Mouse (Mus musculus): ENCODE data around the gene Abcb9. TPM values are rescaled to one million over a fixed set of nuclear protein-coding genes. Genes with fewer than 3 reads are reported as not detected.

Gene Abcb9
- polyA plus RNA-seq (2015; fragmentation: Nextera tagmentation; extraction: Ambion mirVana) = 7.1 and 8.3 TPM in 2 replicates

DNA sequence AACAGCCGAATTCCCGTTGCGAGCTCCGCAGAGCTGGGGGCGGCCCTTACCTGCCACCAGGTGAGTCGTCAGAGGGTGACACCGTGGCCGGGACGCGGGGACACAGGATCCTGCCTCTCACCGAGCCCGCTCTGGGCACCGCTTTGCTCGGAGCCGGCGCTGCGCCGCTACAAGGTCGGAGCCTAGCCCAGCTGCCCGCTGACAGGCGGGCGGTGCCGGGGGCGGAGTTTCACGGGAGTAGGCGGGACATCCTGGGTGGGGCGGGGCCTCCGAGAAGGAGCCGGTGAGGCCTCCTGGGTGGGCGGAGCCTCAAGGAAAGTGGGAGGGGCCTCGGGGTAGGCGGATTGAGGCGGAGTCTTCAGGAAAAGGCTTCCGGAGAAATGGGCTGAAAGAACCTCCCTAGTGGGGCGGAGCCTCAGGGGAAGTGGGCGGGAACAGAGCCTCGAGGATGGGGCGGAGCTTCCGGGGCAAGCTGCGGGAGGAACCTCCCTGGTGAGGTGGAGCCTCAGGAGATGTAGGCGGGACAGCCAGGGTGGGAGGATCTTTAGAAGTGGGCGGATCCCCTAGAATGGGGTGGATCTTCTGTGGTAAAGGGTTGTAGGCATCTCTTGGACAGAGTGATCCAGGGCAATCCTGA is at the start of gene Abcb9:
Abcb9 (minus strand) TSS at position 203 of the 637 bp plus-strand sequence.
- ATAC-seq (ENCODE audit: low FRiP score) = peak; percentile 83
- 1% methylated on average over 42 of the region's 42 CpGs for WGBS
- peaks cover 45% of the 10 kb centered on the region for H3K27me3 ChIP-seq
- peaks cover 17% of the 10 kb centered on the region for H3K4me1 ChIP-seq (replicated peaks)
- H3K9me3 ChIP-seq = no peaks in the 10 kb centered on the region
- H3K4me2 ChIP-seq = peak within 1 kb of the TSS; percentile 65
- H3K9ac ChIP-seq = peak within 1 kb of the TSS; percentile 73
- peak within 1 kb of the TSS; percentile 47 for H3K4me3 ChIP-seq
- H3K36me3 ChIP-seq = no peaks in the 10 kb centered on the region
- no peak within 1 kb of the TSS for H3K27ac ChIP-seq

DNA sequence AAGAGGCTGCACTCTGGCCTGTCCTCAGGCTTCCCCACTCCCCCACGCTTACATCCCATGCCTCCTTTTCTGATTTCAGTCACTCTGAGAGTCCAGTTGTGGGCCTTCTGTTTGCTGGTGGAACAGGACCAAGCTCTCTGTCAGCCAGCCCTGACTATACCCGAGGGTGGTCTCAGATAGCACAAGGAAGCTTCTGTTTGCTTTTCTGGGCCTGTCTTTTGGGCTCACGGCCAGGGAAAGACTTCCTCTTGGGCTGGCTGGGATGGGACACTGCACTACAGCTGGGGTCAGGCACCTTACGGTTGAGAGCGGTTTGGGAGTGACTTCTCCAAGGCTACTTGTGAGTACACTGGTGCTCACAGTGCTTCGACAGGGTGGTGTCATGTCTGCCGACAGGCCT is 42.5 kb upstream of the Abcb9 start:
- 77% methylated on average over 7 of the region's 7 CpGs for WGBS
- Histone ChIP-seq H3K27ac (no peak overlapping the region), H3K36me3 (peaks cover 61% of the 10 kb centered on the region), H3K4me2 (no peak overlapping the region), H3K9ac (no peak overlapping the region), H3K27me3 (no peaks in the 10 kb centered on the region), H3K4me1 (replicated peaks) (no peaks in the 10 kb centered on the region), H3K9me3 (no peaks in the 10 kb centered on the region), H3K4me3 (no peak overlapping the region)
- ATAC-seq (ENCODE audit: low FRiP score) = 0 out of 2 replicates have a peak, but pooled peaks have one; percentile 36

DNA sequence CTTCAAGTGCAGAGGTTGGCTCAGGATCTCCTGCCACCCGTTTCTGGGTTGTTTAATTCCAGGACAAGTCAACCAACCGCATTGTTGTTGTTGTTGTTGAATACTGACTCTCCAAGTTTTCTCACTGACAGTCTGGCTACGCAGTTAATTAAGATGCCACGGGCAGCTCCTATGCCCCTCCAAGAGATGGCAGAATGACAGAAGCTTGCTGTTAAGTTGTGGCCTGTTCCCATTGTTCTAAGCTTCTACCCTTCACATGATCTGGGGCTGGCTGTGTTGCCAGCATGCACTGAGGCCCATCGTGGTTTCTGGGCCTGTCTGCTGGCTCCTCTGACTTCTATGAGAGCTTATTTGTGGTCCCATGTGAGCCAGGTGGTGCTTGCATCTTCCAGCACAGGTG is 38.7 kb upstream of the Abcb9 start:
- Histone ChIP-seq H3K36me3 (peaks cover 78% of the 10 kb centered on the region), H3K4me2 (no peak overlapping the region), H3K4me3 (no peak overlapping the region), H3K4me1 (replicated peaks) (no peaks in the 10 kb centered on the region), H3K9me3 (no peaks in the 10 kb centered on the region), H3K9ac (no peak overlapping the region), H3K27me3 (no peaks in the 10 kb centered on the region), H3K27ac (no peak overlapping the region)
- 86% methylated on average over 5 of the region's 5 CpGs for WGBS
- ATAC-seq (ENCODE audit: low FRiP score) = no peak

DNA sequence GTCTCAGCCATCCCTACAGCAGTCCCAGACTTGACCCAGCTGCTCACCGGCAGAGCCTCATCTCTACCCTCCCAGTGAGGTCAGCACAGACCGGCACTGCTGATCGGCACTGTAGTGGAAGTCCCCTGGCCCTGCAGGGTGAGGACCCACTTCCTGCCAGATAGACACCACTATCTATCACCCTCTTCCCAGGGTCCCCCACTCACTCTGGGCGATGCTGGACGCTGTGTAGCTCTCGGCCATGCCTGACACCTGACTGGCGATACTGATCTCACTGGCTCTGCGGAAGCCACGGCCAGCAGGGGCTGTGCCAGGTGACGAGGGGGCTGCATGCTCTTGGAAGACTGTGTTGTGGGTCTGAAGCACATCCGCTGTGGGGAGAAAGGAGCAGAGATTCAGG is 29.5 kb upstream of the Abcb9 start:
- H3K9me3 ChIP-seq = no peaks in the 10 kb centered on the region
- H3K36me3 ChIP-seq = peaks cover 99% of the 10 kb centered on the region
- ATAC-seq (ENCODE audit: low FRiP score) = no peak
- H3K27me3 ChIP-seq = no peaks in the 10 kb centered on the region
- 90% methylated on average over 11 of the region's 11 CpGs for WGBS
- H3K9ac ChIP-seq = peak overlapping the region; percentile 39; the same call in 1 of the 2 replicates
- no peak overlapping the region for H3K4me3 ChIP-seq
- no peaks in the 10 kb centered on the region for H3K4me1 ChIP-seq (replicated peaks)
- no peak overlapping the region for H3K27ac ChIP-seq
- no peak overlapping the region for H3K4me2 ChIP-seq

DNA sequence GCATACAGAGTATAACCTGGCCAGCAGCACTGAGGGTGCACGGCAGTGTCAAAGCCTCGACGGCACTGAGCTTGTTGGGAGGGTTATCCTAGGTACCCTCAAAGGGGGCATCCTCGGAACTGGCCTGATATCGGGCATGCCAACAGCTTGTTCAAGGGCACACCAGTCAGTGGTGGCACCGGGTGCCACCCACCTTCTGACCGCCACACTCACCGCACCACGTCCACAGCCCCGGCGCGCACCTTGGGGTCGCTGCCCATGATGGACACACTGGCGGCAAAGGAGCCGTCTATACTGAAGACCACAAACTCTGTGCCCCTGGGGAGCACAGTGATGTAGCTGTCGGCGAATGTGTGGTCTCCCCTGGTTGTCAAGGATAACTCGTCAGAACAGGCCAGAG is 26.8 kb upstream of the Abcb9 start:
- peaks cover 13% of the 10 kb centered on the region for H3K4me1 ChIP-seq (replicated peaks)
- no peak for ATAC-seq (ENCODE audit: low FRiP score)
- no peaks in the 10 kb centered on the region for H3K9me3 ChIP-seq
- H3K4me3 ChIP-seq = no peak overlapping the region
- H3K27ac ChIP-seq = no peak overlapping the region
- H3K4me2 ChIP-seq = no peak overlapping the region
- H3K9ac ChIP-seq = no peak overlapping the region
- peaks cover 99% of the 10 kb centered on the region for H3K36me3 ChIP-seq
- 92% methylated on average over 18 of the region's 18 CpGs for WGBS
- no peaks in the 10 kb centered on the region for H3K27me3 ChIP-seq

DNA sequence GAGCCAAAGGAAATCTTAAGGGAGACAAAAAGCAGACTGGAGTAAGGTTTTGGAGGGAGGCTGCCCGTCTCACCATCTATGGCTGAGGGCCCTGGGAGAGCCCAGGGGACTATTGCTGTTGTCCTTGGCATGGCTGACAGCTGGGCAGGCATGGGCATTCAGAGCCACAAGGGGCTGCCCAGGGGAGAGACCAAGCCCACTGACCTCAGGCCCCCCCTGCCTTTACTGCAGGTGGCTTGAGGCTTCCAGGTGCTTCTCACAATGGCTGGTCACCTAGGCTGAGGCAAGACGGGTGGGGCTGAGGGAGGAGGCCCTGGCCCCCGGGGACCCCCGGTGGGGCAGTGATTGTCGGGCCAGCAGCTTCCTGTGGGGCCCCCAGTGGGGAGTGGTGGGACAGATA is 23.6 kb upstream of the Abcb9 start:
- peaks cover 79% of the 10 kb centered on the region for H3K36me3 ChIP-seq
- no peak for ATAC-seq (ENCODE audit: low FRiP score)
- H3K4me3 ChIP-seq = no peak overlapping the region
- no peaks in the 10 kb centered on the region for H3K9me3 ChIP-seq
- H3K9ac ChIP-seq = peak overlapping the region; percentile 5; the same call in 1 of the 2 replicates
- 71% methylated on average over 5 of the region's 5 CpGs for WGBS
- no peak overlapping the region for H3K4me2 ChIP-seq
- H3K27me3 ChIP-seq = no peaks in the 10 kb centered on the region
- H3K27ac ChIP-seq = no peak overlapping the region
- peaks cover 37% of the 10 kb centered on the region for H3K4me1 ChIP-seq (replicated peaks)

DNA sequence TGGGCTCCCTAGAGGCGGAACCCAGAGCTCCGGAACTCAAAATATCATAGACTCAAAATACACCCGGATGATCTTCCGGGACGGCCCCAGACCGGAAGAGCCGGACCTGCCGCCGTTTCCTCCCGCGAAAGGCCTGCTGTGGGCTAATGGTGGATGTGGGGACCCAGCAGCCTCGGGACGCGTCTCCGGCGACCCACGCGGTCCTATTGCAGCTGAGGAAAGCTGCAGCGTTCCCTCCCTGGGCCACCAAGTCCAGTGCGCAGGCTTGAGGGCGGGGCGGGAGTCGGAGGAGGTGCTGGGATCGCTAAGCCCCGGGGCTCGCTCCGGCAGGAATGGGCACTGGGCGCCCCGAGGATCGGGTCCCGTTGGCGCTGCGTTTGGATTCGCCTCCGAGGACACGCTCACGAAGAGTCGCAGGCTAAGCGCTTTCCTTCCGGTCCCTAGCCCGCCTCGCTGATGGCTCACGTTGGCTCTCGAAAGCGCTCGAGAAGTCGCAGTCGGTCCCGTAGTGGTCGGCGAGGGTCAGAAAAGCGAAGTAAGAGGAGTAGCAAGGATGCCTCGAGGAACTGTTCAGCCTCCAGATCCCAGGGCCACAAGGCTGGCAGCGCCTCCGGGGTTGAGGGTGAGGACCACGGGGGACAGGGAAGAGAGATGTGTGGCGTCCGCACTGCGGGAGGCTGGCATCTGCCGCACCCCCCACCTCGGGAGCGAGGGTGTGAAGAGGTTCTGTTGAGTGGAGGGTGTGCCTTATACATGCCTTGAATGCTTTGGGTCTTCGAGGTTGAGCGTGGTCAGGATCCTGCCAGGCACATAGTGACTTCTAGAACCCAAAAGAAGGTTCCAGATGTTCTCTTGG is 20.6 kb upstream of the Abcb9 start, which contains the start of gene Arl6ip4:
Arl6ip4 (plus strand) TSS at position 100 of the 856 bp plus-strand sequence.
- WGBS = 1% methylated on average over 64 of the region's 64 CpGs
- Histone ChIP-seq H3K36me3 (peaks cover 54% of the 10 kb centered on the region), H3K27ac (peak within 1 kb of the TSS; percentile 89), H3K4me1 (replicated peaks) (peaks cover 58% of the 10 kb centered on the region), H3K27me3 (no peaks in the 10 kb centered on the region), H3K9me3 (no peaks in the 10 kb centered on the region), H3K9ac (peak within 1 kb of the TSS; percentile 95), H3K4me2 (peak within 1 kb of the TSS; percentile 99), H3K4me3 (peak within 1 kb of the TSS; percentile 83)
- 0 out of 2 replicates have a peak, but pooled peaks have one; percentile 6 for ATAC-seq (ENCODE audit: low FRiP score)

DNA sequence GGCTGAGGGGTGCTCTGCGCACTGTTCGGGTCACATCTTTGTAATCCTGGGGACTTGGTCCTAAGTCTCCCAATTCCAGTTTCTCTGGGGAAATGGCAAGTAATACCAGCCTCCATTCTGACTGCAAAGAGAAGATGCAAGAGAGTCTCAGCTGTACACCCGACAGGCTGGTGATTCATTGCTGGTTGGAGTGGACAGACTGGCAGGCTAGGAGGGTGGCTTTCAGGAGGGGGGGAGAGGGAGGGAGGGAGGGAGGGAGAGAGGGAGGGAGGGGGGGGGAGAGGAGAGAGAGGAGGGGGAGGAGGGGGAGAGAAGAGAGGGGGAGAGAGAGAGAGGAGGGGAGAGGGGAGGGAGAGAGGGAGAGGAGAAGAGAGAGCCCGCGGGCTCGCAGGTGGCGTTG is 19.9 kb upstream of the Abcb9 start:
- ATAC-seq (ENCODE audit: low FRiP score) = no peak
- Histone ChIP-seq H3K4me2 (peak overlapping the region; percentile 99), H3K4me1 (replicated peaks) (peaks cover 63% of the 10 kb centered on the region), H3K27me3 (no peaks in the 10 kb centered on the region), H3K4me3 (peak overlapping the region; percentile 83), H3K9ac (peak overlapping the region; percentile 95), H3K27ac (peak overlapping the region; percentile 89), H3K36me3 (peaks cover 47% of the 10 kb centered on the region), H3K9me3 (no peaks in the 10 kb centered on the region)
- 22% methylated on average over 7 of the region's 7 CpGs for WGBS

DNA sequence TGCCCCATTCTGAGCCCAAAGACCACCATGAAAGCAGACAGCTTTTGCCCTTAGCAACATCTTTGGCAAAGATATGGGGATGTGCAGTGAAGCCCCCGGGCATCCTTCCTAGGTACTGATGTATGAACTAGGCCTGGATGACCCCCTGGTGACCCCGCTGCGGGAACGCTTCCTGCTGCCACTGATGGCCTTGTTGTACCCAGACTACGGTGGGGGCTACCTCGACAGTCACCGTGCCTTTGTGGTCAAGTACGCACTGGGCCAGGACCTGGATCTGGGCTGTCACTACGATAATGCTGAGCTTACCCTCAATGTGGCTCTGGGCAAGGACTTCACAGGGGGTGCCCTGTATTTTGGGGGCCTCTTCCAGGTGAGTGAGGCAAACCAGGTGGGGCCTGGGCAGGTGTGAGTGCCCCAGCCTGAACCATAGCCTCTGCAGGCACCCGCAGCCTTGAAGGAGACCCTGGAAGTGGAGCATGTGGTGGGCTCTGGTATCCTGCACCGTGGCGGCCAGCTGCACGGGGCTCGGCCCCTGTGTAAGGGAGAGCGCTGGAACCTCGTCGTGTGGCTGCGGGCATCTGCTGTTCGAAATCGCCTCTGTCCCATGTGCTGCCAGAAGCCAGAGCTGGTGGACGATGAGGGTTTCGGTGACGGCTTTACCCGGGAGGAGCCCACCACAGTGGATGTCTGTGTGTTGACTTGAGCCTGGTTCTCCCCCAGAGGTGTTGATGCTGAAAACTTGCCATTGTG is 18.9 kb upstream of the Abcb9 start:
- Histone ChIP-seq H3K4me2 (no peak overlapping the region), H3K27ac (no peak overlapping the region), H3K9ac (no peak overlapping the region), H3K36me3 (peaks cover 36% of the 10 kb centered on the region), H3K9me3 (no peaks in the 10 kb centered on the region), H3K27me3 (no peaks in the 10 kb centered on the region), H3K4me1 (replicated peaks) (peaks cover 63% of the 10 kb centered on the region), H3K4me3 (0 out of 2 replicates have a peak overlapping the region, but pooled peaks have one; percentile 83)
- no peak for ATAC-seq (ENCODE audit: low FRiP score)
- 91% methylated on average over 24 of the region's 24 CpGs for WGBS

DNA sequence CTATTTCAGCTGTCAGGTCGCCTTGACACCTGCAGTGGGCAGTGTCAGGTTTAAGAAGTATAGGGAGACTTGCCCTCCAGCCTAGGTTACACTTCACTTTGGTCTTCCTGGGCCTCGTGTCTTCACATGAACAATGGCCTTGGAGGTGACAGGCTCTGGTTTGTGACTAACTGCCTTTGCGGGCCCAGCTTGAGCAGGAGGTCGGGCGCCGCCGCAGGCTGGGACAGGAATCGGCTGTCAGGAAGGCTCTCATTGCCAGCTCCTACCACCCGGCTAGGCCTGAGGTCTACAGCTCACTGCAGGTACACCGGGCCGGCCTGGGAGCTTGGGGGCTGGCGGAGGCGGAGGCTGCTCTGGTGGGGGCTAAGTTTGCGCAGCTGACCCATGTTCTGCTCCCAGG is 17.4 kb upstream of the Abcb9 start:
- peak overlapping the region; percentile 85 for H3K9ac ChIP-seq
- H3K36me3 ChIP-seq = peaks cover 22% of the 10 kb centered on the region
- H3K27me3 ChIP-seq = no peaks in the 10 kb centered on the region
- H3K4me3 ChIP-seq = peak overlapping the region; percentile 87
- WGBS = 16% methylated on average over 14 of the region's 14 CpGs
- H3K9me3 ChIP-seq = no peaks in the 10 kb centered on the region
- H3K4me2 ChIP-seq = peak overlapping the region; percentile 91
- peaks cover 56% of the 10 kb centered on the region for H3K4me1 ChIP-seq (replicated peaks)
- ATAC-seq (ENCODE audit: low FRiP score) = no peak
- H3K27ac ChIP-seq = peak overlapping the region; percentile 96

DNA sequence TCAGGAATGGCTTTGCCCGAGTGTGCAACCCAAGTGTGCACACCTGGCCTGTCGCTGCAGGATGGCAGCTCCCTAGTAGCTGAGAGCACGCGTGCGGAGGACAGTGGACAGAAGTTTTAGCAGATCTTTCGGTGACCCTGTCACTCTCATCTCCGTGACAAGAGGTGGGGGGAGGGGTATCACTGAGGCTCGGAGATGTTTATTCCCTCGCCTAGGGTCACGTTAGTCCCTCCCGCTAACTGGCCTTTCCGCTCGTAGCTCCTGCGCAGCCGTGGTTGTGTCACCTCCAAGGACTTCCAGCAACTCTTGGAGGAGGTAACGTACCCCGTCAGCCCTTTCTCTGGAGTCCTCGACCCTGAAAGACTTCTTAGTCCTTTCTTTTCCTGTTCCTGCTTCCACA is 16.9 kb upstream of the Abcb9 start:
- WGBS = under 1% methylated on average over 18 of the region's 18 CpGs
- H3K4me2 ChIP-seq = peak overlapping the region; percentile 91
- no peaks in the 10 kb centered on the region for H3K27me3 ChIP-seq
- peaks cover 51% of the 10 kb centered on the region for H3K4me1 ChIP-seq (replicated peaks)
- H3K4me3 ChIP-seq = peak overlapping the region; percentile 87
- H3K9ac ChIP-seq = peak overlapping the region; percentile 85
- no peaks in the 10 kb centered on the region for H3K9me3 ChIP-seq
- peak overlapping the region; percentile 96 for H3K27ac ChIP-seq
- peaks cover 17% of the 10 kb centered on the region for H3K36me3 ChIP-seq
- no peak; the same call in 1 of the 2 replicates for ATAC-seq (ENCODE audit: low FRiP score)

Measured in hindbrain, embryonic 13.5 days (tissue).